Mouse (Mus musculus): ENCODE results near the gene Pgrmc2.

Gene Pgrmc2

GRCm38 (mm10) chr3:41075376-41075775 lies 7.5 kb downstream of the Pgrmc2 start:
- DNase-seq (ENCODE audit: low read depth, low spot score): no peak

DNA sequence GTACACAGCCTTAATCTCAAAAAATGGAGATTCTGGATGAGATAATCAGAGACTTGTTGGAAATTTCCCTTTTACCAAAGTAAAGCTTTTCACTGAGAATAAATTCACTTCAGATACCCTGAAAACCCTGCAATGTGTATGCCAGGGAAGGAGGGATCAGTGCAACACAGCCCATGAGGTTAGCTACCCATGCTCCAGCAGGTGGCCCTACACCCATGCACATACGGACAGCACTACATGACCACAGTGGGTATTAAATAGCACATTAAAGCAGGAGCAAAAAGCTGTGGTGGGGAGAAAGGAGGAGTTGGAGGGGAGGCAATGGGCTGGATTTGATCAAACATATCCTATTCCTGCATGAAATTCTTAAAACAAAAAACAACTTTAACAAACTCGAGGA lies 12.3 kb downstream of the Pgrmc2 start:
- DNase-seq (ENCODE audit: low read depth, low spot score): peak; percentile 27

- DNase-seq (ENCODE audit: low read depth, low spot score): no peak
Measured at GRCm38 (mm10) chr3:41065320-41065719, 17.5 kb downstream of the Pgrmc2 start.

GRCm38 (mm10) chr3:41062758-41063157 lies 20.1 kb downstream of the Pgrmc2 start:
- DNase-seq (ENCODE audit: low read depth, low spot score): no peak

- peak; percentile 55 for DNase-seq (ENCODE audit: low read depth, low spot score)
Measured at GRCm38 (mm10) chr3:41061831-41062565, 20.8 kb downstream of the Pgrmc2 start.

GRCm38 (mm10) chr3:41059249-41059648 lies 23.6 kb downstream of the Pgrmc2 start:
- DNase-seq (ENCODE audit: low read depth, low spot score): peak; percentile 44

DNA sequence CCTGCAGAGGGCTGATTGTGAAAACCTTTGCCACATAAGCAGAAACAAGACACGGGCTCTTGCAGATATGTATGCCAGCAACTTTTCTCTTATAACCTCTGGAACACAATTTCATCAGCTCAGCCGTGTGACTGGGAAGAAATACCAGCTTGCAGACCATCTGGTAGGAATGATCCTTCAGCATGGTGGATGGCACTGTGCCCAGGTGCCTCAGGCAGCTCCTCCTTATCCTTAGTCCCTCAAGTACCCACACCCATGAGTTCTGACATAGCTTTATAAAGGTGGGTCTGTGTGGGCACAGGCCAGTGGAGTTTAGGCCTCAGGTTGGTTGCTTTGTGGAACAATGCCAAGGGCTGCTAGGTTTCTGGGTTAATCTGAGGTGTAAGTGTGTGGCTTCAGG lies 24.5 kb downstream of the Pgrmc2 start:
- peak; percentile 89 for DNase-seq (ENCODE audit: low read depth, low spot score)

GRCm38 (mm10) chr3:41053334-41053733 lies 29.5 kb downstream of the Pgrmc2 start:
- no peak for DNase-seq (ENCODE audit: low read depth, low spot score)

- peak; percentile 28 for DNase-seq (ENCODE audit: low read depth, low spot score)
Measured at GRCm38 (mm10) chr3:41047838-41048237, 35.0 kb downstream of the Pgrmc2 start.

GRCm38 (mm10) chr3:41043756-41044354 lies 39.0 kb downstream of the Pgrmc2 start:
- no peak for DNase-seq (ENCODE audit: low read depth, low spot score)

DNA sequence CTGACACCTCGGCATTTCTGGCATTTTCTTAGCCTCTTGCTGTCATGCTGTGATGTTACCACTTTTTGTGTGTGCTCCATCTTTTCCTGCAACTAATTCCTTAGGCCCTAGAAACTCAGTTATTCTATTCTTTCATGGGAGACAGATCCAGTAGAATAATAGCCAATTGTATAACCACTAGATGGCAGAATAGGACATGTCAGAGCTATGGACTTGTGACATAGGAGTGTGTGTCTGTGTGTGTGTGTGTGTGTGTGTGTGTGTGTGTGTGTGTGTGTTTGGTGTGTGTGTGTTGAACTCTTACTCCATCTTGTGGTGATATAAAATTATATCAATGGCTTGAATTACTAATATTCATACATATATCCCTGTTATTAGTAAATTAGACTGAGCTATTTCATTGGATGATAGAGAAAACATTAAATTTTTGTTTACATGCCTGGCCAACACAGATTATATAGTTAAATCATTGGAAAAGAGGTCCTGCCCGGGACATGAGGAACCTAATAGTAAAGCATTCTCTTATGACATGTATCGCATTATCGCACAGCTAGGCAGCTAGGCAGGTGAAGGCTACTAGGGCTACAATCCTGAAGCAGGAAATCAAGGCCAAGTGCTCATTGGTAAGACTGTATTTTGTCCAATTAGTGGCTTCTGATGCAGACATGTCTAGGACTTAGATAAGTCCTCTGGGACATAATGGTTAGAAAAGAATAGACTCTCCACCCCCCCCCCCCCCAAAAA lies 40.5 kb downstream of the Pgrmc2 start:
- DNase-seq (ENCODE audit: low read depth, low spot score): peak; percentile 77

- no peak for DNase-seq (ENCODE audit: low read depth, low spot score)
Measured at GRCm38 (mm10) chr3:41041241-41041640, 41.6 kb downstream of the Pgrmc2 start.

- DNase-seq (ENCODE audit: low read depth, low spot score): no peak
Measured at GRCm38 (mm10) chr3:41038297-41038916, 44.4 kb downstream of the Pgrmc2 start.

- DNase-seq (ENCODE audit: low read depth, low spot score): no peak
Measured at GRCm38 (mm10) chr3:41031286-41032210, 51.3 kb downstream of the Pgrmc2 start.

- DNase-seq (ENCODE audit: low read depth, low spot score): no peak
Measured at GRCm38 (mm10) chr3:41030705-41031104, 52.1 kb downstream of the Pgrmc2 start.

- peak; percentile 87 for DNase-seq (ENCODE audit: low read depth, low spot score)
Measured at GRCm38 (mm10) chr3:41021980-41022379, 60.9 kb downstream of the Pgrmc2 start.

DNA sequence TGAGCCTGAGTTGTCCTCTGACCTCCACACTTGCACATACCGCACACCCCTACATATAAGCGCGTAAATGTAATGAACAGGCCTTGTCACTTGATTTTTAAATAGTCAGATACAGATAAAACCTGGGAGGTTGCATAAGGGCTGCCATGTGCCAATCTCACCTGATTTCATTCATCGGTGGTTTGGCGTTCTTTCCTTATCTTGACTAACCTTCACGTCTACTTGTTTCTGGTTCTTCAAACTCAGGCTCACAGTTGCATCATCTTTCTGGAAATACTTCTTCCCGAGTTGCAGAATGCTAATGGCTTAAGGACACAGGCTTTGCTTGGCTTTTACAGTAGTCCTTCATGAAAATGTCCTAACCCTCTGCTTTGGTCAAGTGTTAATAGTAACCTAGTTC lies 62.2 kb downstream of the Pgrmc2 start:
- DNase-seq (ENCODE audit: low read depth, low spot score): no peak

DNA sequence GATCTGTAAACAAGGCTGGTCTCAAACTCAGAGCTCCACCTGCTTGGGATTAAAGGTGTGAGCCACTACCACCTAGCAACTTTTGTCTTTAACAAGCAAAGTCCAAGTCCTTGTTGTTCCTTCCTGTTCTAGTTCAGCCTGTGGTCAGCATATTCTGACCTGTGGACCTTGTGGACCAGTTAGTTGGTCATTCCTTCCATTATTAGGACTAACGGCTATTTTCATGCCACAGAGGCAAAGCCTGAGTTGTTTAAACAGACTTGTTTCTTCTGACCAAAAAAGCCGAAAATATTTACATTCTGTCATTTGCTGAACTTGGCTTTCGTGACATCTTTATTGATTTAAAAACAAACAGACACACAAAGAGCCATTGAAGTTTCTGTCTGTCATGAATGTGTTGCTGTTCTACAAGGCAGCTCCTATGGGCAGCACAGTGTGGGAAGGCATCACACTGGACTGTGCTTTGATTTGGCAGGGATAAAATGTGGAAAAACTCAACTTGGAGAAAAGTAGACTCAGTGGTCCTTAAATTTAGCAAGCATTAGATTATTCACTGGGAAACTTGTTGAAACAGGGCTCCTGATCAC lies 64.7 kb downstream of the Pgrmc2 start:
- no peak for DNase-seq (ENCODE audit: low read depth, low spot score)

All from brain, adult 2 months (tissue).